Mouse (Mus musculus): ENCODE results near the gene Dcun1d4.

Dcun1d4 gene

DNA sequence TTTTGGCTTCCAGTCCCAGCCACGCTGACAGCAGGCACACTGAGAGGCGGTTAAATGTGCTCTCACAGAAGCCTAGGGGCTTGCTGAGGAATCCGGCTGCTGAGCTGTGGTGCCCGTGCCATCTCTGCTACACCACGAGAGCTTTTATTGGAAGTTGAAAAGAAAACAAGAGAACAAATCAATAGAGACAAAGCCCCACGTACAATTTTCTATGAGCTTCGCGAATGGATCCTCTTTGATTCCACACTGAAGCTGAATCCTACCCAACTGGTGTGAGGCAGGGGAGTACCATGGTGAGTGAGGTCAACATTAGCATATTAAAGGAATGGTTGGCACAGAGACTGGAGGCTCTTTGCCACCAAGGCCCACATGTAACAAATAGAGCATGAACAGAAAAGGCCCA lies 120.6 kb downstream of the Dcun1d4 start:
- DNase-seq: no peak

DNA sequence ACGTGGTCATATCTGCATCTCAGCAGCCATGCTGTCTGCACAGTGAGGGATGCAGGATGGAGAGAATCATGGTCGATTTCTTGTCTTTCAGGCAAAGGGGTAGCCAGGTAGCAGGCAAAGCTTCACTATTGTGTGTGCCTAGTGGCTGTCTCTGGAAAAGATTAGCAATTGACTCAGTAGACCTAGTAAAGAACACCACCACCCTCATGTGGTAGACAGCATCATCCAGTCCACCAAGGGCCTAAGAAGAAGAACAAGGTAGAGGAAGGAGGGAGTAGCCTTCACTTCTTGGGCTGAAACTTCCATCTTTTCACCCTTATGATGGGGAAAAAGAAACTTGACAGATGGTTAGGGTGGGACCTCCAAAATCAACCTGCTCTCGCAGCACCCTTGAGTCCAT lies 122.1 kb downstream of the Dcun1d4 start:
- peak; percentile 6 for DNase-seq

DNA sequence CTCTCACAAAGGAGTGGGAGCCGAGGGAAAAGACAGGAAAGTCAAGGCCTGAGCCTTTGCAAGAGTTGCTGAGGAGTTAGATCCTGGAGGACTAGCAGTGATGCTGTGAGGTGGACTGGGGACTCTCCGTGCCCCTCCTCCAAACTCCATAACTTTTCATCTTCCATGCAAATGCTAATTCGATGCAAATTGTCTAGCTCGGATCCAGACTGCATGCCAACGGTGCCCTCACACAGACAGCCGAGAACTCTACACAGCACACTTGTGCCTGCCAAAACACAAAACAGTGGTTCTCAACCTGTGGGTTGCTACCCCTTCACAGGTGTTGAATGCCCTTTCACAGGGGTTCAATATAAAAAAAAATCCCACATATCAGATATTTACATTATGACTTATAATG lies 123.7 kb downstream of the Dcun1d4 start:
- DNase-seq: no peak

DNA sequence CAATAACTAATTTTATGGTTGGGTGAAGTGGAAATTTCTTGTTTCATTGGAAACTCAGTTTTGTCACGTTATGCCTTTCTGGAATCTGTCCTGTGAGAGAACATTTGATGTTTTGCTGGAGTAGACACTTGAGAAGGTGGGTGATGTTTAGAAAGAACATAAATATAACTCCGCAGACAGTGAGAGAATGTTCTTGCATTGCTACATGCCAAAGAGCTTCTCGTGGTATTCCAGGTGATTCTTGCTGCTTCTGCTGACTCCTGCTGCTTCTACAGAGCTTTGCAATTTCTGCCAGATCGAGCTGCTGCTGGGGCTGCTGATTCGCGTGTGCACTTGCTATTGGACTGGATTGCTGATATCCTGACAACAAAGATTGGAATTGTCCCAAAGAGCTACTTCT lies 124.2 kb downstream of the Dcun1d4 start:
- DNase-seq: no peak
